ENCODE assay signal across 18 mouse cellular contexts in genomic region chr13:51862750-51863149, GRCm38 (mm10). TPM values are rescaled to one million over a fixed set of nuclear protein-coding genes. Genes with fewer than 3 reads are reported as not detected.
DNase-seq lines count a peak whose midpoint lies in the region; TF ChIP-seq lines count a peak whose summit lies in the region.
"Had no signal": no experiment of that assay in that cellular context is flagged by ENCODE, and none has a peak within 500 bp of the region (broad histone marks: within the 10 kb centered on the region; RNA-seq: fewer than 3 reads in every experiment).

No protein-coding gene starts in this region.

- WGBS in hindbrain, embryonic 10.5 days, result 76% methylated on average over 1 of the region's 1 CpGs

- H3K27me3 ChIP-seq in hindbrain, embryonic 10.5 days (ENCODE audit: insufficient read depth, poor library complexity, severe bottlenecking), result peaks cover 26% of the 10 kb centered on the region
- H3K27me3 ChIP-seq: embryonic facial prominence, embryonic 12.5 days; forebrain, embryonic 13.5 days; forebrain, embryonic 15.5 days had no signal

- H3K36me3 ChIP-seq in ES-E14 (ENCODE audit: control insufficient read depth, insufficient read depth, low read length, poor library complexity, severe bottlenecking), result no peaks in the 10 kb centered on the region
- H3K36me3 ChIP-seq in hindbrain, embryonic 10.5 days, result no peaks in the 10 kb centered on the region
- H3K36me3 ChIP-seq: embryonic facial prominence, embryonic 10.5 days; embryonic facial prominence, embryonic 12.5 days; forebrain, embryonic 15.5 days had no signal

- H3K27ac ChIP-seq in ES-E14 (ENCODE audit: insufficient read depth, low read depth, low read length, poor library complexity, severe bottlenecking), result no peak overlapping the region
- H3K27ac ChIP-seq in hindbrain, embryonic 10.5 days, result no peak overlapping the region
- H3K27ac ChIP-seq: embryonic facial prominence, embryonic 10.5 days; embryonic facial prominence, embryonic 12.5 days; forebrain, embryonic 13.5 days; forebrain, embryonic 15.5 days had no signal

- peaks cover 0 to 3% of the 10 kb centered on the region in 2 experiments; a peak in 2 of 4 replicates for H3K4me1 ChIP-seq in ES-E14 (ENCODE audit: control insufficient read depth in 2 of 2, insufficient read depth in 2 of 2, low read length in 2 of 2, poor library complexity in 1 of 2)
- peaks cover 26% of the 10 kb centered on the region for H3K4me1 ChIP-seq in hindbrain, embryonic 10.5 days (replicated peaks)
- H3K4me1 ChIP-seq: embryonic facial prominence, embryonic 12.5 days; forebrain, embryonic 15.5 days had no signal

- DNase-seq in ES-CJ7 (ENCODE audit: low read depth, low spot score), result peak; percentile 43
- DNase-seq in ES-E14 (ENCODE audit: low read depth, low spot score), result peak; percentile 29
- DNase-seq in ZHBTc4 (ENCODE audit: low read depth, low spot score), result peak; percentile 77
- no peak for DNase-seq in cerebellum, postnatal 25 days
- no peak for DNase-seq in hindbrain, embryonic 10.5 days (ENCODE audit: low spot score)
- DNase-seq: adrenal gland, adult 2 months; adrenal gland, postnatal 10 days; adrenal gland, postnatal 25 days; cerebellum, adult 11 months; cerebellum, adult 18-20 months; cerebellum, adult 8-10 months; cerebellum, adult 9-11 months; cerebellum, postnatal 14 days had no signal

- no peak overlapping the region for H3K4me3 ChIP-seq in ES-E14 (ENCODE audit: insufficient read depth in 1 of 2, low read depth in 1 of 2, low read length in 2 of 2, poor library complexity in 1 of 2, severe bottlenecking in 1 of 2)
- H3K4me3 ChIP-seq in hindbrain, embryonic 10.5 days, result no peak overlapping the region
- H3K4me3 ChIP-seq: embryonic facial prominence, embryonic 10.5 days; embryonic facial prominence, embryonic 12.5 days; forebrain, embryonic 13.5 days; forebrain, embryonic 15.5 days had no signal

- H3K9me3 ChIP-seq in ES-E14 (ENCODE audit: control insufficient read depth, insufficient read depth, low read depth, low read length), result no peaks in the 10 kb centered on the region
- no peaks in the 10 kb centered on the region for H3K9me3 ChIP-seq in hindbrain, embryonic 10.5 days
- H3K9me3 ChIP-seq: embryonic facial prominence, embryonic 10.5 days; embryonic facial prominence, embryonic 12.5 days; forebrain, embryonic 13.5 days; forebrain, embryonic 15.5 days had no signal

- H3K9ac ChIP-seq in ES-E14 (ENCODE audit: insufficient read depth, low read depth, low read length, poor library complexity, severe bottlenecking), result no peak overlapping the region
- H3K9ac ChIP-seq: embryonic facial prominence, embryonic 12.5 days; forebrain, embryonic 13.5 days; forebrain, embryonic 15.5 days; forebrain, postnatal 0 days had no signal

- in situ Hi-C loops in ES-E14 (cut with MboI; ENCODE audit: low sequenced_read_pairs in 2 of 2, unreplicated experiment in 2 of 2), result no loop called here

TF ChIP-seq in ES-E14, 5 proteins besides CTCF, POLR2A, EP300 and RAD21:
- no peak for TF ChIP-seq MAFK (IDR thresholded peaks at IDR 0.05; ENCODE audit: insufficient read depth, low read depth, low read length)
- TF ChIP-seq ZNF384 (IDR thresholded peaks at IDR 0.05; ENCODE audit: low read depth, low read length), result peak; percentile 75; the same call in 1 of the 2 replicates
TF ChIP-seq in ES-E14: peak in this region for 1.

RNA-seq across cellular contexts. Expression of gene Gadd45g, which starts 16.3 kb away (rescaled TPM):
- 43.3 and 57.8 TPM in 2 replicates for total RNA-seq in ES-E14 (2012; rRNA removed)
- polyA plus RNA-seq in hindbrain, embryonic 10.5 days (2016; fragmentation: Nextera tagmentation; extraction: Ambion mirVana), result 184 and 214 TPM in 2 replicates

Comparison
In these comparisons a context has a peak if more than half of its experiments do, and no peak if none do; other contexts are left out.
1. DNase-seq: peak in ES-CJ7 (single experiment), ES-E14 (single experiment) and ZHBTc4 (single experiment); none in cerebellum, postnatal 25 days (0 of 2) and hindbrain, embryonic 10.5 days (single experiment).